Mouse (Mus musculus): ENCODE results near the gene Gm20388.

- TF ChIP-seq CTCF (IDR thresholded peaks at IDR 0.05; ENCODE audit: borderline replicate concordance, insufficient read depth, low read depth, low read length), result no peak
- no peak for TF ChIP-seq POLR2A (IDR thresholded peaks at IDR 0.05; ENCODE audit: borderline replicate concordance, insufficient read depth, low read length)
These were observed 2901.3 kb downstream of the Gm20388 start for GRCm38 (mm10) chr8:122811870-122812494.
